Mouse (Mus musculus) heart, postnatal 0 days (tissue): ENCODE measurements at regions not wholly inside any gene's neighbourhood (a gene's known extent, or its start where the extent isn't known, plus 50 kb on each side); places are given as distances from the start of the nearest gene placed in this dataset.

Experiments used
- CTCF ChIP-seq: IDR thresholded peaks from 2 replicates; pipeline ENCODE4 v1.5.1; 2016; ENCODE audit warnings: antibody characterized with exemption, control low read depth, low read depth
- EP300 ChIP-seq: IDR thresholded peaks from 2 replicates; pipeline ENCODE4 v1.6.1; 2016; ENCODE audit warnings: antibody characterized with exemption, low read depth

DNA sequence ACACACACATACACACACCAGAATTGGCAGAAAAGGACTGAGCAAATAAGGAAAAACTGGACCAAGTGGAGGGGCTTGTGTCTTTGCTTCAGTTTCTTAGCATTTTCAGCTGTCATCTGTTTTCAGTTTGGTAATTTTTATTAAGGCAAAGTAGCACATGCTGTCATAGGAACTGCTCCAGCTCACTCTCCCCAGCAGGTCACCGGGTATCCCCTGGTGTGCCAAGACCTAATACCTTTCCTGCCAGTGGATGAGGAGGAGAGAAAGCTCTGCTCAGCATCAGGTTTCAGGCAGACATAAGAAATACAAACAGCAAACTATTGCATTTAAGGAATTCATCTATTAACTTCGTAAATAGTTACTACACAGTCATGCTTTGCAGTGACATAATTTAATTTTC lies 109.8 kb upstream of the Hey2 start:
- TF ChIP-seq CTCF (no peak), EP300 (no peak)
